Mouse (Mus musculus): ENCODE measurements at regions not wholly inside any gene's neighbourhood (a gene's known extent, or its start where the extent isn't known, plus 50 kb on each side); places are given as distances from the start of the nearest gene placed in this dataset.

DNA sequence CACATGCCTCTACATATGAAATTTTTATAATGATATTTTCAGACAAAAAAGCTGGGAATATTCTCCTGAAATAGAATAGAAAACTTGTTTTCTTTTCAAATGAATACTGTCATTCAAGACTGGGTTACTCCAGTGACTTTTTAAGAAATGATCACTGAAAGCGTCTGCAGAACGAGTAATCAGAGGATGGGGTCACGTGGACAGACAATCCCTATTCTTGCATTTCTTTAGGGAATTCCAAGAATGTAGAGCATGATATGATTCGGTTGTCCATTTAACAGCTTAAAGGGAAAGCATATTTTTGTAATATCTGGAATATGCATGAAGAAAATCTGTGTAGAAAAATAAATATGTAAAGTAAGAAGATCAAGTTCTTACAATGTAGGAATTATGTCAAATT is 65.6 kb downstream of the 4933402N22Rik start:
- no peak for DNase-seq (ENCODE audit: low read depth, low spot score)

DNA sequence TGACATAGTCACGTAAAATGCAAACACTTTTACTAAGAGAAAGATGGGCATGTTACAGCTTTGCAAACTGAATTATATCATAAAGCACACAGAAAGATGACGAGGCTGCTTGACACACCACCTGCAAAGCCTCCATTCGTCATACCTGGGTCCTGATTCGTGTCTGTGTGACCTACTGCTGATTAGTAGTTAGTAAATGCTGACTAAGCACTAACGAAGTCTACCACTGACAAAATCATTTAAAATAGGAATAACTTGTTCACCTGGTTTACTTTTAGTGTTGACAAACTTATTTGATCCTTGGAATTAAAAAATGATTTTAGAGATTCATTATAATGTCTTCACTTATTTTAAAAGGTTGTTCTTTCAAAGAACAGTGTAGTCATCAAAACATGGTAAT is 71.3 kb downstream of the 4933402N22Rik start:
- DNase-seq (ENCODE audit: low read depth, low spot score) = no peak

DNA sequence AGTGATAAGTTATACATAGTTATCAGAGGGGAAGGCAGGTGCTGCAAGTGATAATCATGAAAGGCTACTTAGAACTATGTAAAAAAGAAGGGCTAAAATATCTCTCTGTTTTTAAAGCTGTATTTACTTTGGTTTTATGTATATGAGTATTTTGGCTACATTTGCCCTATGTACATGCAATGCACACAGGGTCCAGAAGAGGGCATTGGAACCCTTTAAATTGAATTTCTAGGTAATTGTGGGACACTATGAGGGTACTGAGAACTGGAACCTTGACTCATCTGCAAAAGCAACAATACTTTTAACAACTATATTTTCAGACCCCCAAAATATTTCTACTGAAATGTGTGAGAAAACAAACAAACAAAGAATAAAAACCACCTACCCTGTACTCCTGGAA is 82.9 kb downstream of the 4933402N22Rik start:
- no peak for DNase-seq (ENCODE audit: low read depth, low spot score)

GRCm38 (mm10) chr5:12006473-12006872 is 88.6 kb downstream of the 4933402N22Rik start:
- no peak for DNase-seq (ENCODE audit: low read depth, low spot score)

DNA sequence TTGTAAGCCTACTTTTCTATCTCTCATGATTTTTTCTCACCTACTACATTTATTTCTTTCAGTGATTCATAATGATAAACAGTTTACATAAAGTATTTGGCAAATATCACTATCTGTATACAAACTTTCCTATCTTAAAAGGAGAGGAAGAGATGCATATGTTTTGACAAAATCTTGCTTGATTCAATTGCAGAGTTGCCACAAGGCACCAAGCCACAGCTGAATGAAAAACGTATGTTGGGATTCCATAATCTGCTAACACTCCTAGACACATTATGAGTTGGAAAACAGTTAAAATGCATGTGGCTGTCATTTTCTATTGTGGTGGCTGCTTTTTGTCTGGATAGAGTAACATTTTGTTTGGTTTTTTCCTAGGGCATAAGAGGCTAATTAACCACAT is 98.5 kb downstream of the 4933402N22Rik start:
- DNase-seq (ENCODE audit: low read depth, low spot score) = no peak

GRCm38 (mm10) chr5:12020489-12020888 is 102.6 kb downstream of the 4933402N22Rik start:
- no peak for DNase-seq (ENCODE audit: low read depth, low spot score)

- DNase-seq (ENCODE audit: low read depth, low spot score) = no peak
Observed at GRCm38 (mm10) chr5:12024705-12025383, 107.0 kb downstream of the 4933402N22Rik start.

GRCm38 (mm10) chr5:12030002-12030401 is 112.2 kb downstream of the 4933402N22Rik start:
- peak; percentile 9 for DNase-seq (ENCODE audit: low read depth, low spot score)

- DNase-seq (ENCODE audit: low read depth, low spot score) = no peak
Observed at GRCm38 (mm10) chr5:12049806-12050205, 132.0 kb downstream of the 4933402N22Rik start.

GRCm38 (mm10) chr5:12080191-12080590 is 162.3 kb downstream of the 4933402N22Rik start:
- DNase-seq (ENCODE audit: low read depth, low spot score) = no peak

- no peak for DNase-seq (ENCODE audit: low read depth, low spot score)
Observed at GRCm38 (mm10) chr5:12093680-12094079, 175.8 kb downstream of the 4933402N22Rik start.

GRCm38 (mm10) chr5:12116587-12117354 is 198.9 kb downstream of the 4933402N22Rik start:
- no peak for DNase-seq (ENCODE audit: low read depth, low spot score)

- DNase-seq (ENCODE audit: low read depth, low spot score) = no peak
Observed at GRCm38 (mm10) chr5:12124935-12125334, 207.1 kb downstream of the 4933402N22Rik start.

DNA sequence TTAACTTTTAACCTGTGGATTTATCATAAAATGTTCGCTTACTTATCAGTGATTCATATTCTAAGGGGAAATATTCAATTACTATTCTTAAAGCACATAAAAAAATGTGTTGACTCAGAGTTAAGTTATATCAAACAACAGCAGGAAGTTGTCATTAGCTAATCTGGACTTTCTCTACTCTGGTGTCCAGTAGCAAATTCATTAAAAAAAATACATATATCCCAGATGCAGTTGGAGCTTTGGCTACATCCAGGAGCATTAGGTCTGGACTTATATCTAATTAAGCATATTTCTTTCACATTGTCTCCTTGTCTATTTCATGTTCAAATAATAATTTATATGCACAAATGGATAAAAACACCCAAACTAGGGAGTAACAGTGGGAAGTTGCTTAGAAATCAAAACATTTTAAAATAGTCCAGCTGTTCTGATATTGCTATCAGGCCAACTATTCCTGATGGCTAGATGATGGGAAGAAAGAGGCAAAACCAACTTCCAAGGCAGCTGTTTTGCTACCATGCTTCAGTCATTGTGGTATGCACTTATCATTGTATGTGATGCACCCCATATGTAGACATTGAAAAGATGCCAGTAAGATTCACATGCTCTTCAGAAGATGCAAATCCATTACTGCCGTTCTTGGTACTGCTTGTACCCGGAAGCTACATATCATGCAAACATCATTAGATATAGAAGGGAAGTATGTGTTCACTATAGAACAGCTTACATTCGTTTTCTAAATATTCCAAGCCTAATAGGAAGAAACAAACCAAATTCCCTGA is 209.8 kb downstream of the 4933402N22Rik start:
- no peak for DNase-seq (ENCODE audit: low read depth, low spot score)

GRCm38 (mm10) chr5:12138961-12139360 is 221.1 kb downstream of the 4933402N22Rik start:
- no peak for DNase-seq (ENCODE audit: low read depth, low spot score)

GRCm38 (mm10) chr5:12153295-12153694 is 229.9 kb upstream of the Sema3d start:
- DNase-seq (ENCODE audit: low read depth, low spot score) = no peak

DNA sequence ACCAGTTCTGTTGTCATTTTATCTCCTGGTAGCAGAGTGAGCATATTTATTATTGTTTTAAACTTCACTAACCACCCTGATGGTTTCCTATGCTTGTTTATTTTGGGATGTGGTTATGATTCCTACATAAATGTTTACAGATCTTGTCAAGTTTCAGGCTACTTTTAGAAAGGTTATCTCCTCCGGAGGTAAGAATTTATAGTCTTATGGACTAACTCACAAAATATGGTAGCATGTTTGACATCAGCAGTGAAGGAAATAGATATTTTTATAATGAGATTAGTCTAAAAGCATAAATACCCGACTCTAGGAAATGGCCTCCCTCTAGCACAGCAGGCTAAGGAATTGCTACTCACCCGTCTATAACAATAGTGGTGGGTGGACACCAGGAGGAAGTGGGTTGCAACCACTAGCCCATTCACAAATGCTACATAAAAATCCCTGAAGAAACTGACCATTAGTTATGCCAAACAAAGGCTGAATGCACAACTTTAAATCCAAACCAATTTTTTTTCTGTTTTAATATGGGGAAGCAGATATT is 228.6 kb upstream of the Sema3d start:
- DNase-seq (ENCODE audit: low read depth, low spot score) = no peak

DNA sequence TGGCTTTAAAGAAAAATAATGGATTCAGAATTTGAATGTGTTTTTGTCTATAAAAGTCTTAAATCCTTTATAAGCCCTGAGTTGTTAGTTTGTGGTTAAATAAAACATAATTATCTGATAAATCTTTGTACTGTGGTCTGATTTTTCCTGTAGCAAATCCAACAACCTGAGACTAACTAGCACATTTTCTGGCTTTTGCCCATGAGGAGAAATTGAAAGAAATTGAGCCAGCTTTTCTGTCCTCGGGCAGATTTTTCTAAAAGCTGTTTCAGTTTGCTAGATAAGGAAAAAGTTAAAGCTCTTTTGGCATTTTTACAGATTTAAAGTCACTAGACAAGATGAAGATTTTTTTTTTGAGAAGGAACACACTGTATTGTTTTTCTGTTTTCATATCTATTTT is 191.5 kb upstream of the Sema3d start:
- no peak for DNase-seq (ENCODE audit: low read depth, low spot score)

- no peak for DNase-seq (ENCODE audit: low read depth, low spot score)
Observed at GRCm38 (mm10) chr5:12207452-12207851, 175.7 kb upstream of the Sema3d start.

DNA sequence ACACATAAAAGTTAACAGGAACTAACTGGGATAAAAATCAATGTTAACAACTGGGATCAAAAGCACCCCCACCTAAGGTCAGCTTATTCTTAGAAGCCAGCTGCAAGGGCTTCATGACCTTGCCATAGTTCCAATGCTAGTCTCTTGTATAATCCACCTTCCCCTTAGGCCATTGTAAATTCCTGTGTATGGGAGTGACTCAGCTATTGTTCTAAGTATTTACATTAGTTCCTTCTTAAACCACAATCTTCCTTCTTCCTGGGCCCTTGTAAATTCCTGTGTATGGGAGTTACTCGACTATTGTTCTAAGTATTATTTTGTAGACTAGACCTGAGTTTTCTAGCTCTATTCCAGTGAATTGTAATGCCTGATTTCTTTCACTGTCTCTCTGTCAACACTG is 173.6 kb upstream of the Sema3d start:
- no peak for DNase-seq (ENCODE audit: low read depth, low spot score)

DNA sequence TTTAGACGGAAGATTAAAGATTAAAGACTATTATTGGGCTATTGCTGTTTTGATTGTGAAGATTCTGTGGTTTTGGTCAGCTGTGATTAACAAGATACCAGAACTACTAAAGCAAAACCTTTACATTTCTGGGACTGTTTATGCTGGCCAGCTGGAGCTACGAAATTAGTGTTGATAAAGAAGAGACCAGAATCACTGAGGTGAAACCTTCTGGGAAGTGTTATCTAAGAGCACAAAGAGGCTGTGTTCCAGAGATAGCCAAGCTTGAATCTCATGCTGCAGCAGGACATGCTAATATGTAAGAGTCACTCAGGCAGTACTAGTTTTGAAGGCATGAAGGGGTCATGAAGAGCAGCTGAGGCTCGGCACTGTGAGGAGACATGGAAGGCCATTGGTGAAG is 169.7 kb upstream of the Sema3d start:
- no peak for DNase-seq (ENCODE audit: low read depth, low spot score)

Measured in CD4-positive helper T cell, adult 2 months (primary cell).